Mouse (Mus musculus): ENCODE measurements at regions not wholly inside any gene's neighbourhood (a gene's known extent, or its start where the extent isn't known, plus 50 kb on each side); places are given as distances from the start of the nearest gene placed in this dataset.
A peak's percentile ranks its signal among the peaks of the same experiment; 100 is the strongest.

- no peak for DNase-seq (ENCODE audit: low read depth)
These were observed 57.8 kb upstream of the Chd6 start for GRCm38 (mm10) chr2:161166681-161167080.

- no peak for DNase-seq (ENCODE audit: low read depth)
These were observed 56.6 kb upstream of the Chd6 start for GRCm38 (mm10) chr2:161165495-161165894.

- DNase-seq (ENCODE audit: low read depth) = peak; percentile 57
These were observed 55.4 kb upstream of the Chd6 start for GRCm38 (mm10) chr2:161164320-161164719.
